Mouse (Mus musculus): ENCODE measurements around the gene Fam114a1.

- TF ChIP-seq POLR2A (IDR thresholded peaks at IDR 0.05; ENCODE audit: borderline replicate concordance, extremely low read depth, low read depth, low read length) (no peak), CTCF (IDR thresholded peaks at IDR 0.05; ENCODE audit: insufficient read depth, low read length) (no peak)
Observed at GRCm38 (mm10) chr5:65076087-65076486, 106.2 kb downstream of the Fam114a1 start.
